19 mouse cellular contexts compared by ENCODE assay signal in the genomic region with DNA sequence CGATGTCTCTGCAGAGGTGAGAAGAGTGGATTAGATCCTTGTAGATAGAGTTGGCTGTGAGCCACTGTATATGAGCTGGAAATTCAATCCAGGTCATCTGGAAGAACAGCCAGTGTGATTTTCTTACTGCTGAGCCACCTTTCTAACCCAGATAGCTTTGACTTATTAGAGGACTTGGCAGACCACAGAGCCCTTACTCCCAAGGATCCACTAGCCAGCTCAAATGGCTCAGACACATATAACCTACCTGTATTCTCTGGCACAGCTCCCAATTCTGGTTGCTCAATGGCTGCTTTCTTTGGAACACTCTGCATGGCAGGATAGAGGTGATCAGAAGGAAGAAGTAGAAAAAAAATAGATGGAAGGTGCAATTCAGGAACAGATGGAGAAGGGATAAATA. TPM values are rescaled to one million over a fixed set of nuclear protein-coding genes. Genes with fewer than 3 reads are reported as not detected.
DNase-seq lines count a peak whose midpoint lies in the region; ATAC-seq and TF ChIP-seq lines count a peak whose summit lies in the region.
"Had no signal": no experiment of that assay in that cellular context is flagged by ENCODE, and none has a peak within 500 bp of the region (broad histone marks: within the 10 kb centered on the region; RNA-seq: fewer than 3 reads in every experiment).

No protein-coding gene starts in this region.

- no peaks in the 10 kb centered on the region for H3K9me3 ChIP-seq in lung, embryonic 14.5 days (ENCODE audit: low read depth, low read length)
- H3K9me3 ChIP-seq: embryonic facial prominence, embryonic 15.5 days; forebrain, embryonic 13.5 days; heart, embryonic 15.5 days; hindbrain, embryonic 13.5 days; liver, embryonic 13.5 days; megakaryocyte, embryonic 14.5 days; neural tube, embryonic 15.5 days had no signal

- H3K36me3 ChIP-seq in lung, embryonic 14.5 days (ENCODE audit: insufficient read depth), result peaks cover 49% of the 10 kb centered on the region

- no peaks in the 10 kb centered on the region for H3K27me3 ChIP-seq in lung, embryonic 14.5 days (ENCODE audit: insufficient read depth, low read length)
- H3K27me3 ChIP-seq: embryonic facial prominence, embryonic 15.5 days; forebrain, embryonic 13.5 days; heart, embryonic 15.5 days; hindbrain, embryonic 13.5 days; liver, embryonic 13.5 days; megakaryocyte, embryonic 14.5 days; neural tube, embryonic 15.5 days had no signal

- WGBS in lung, embryonic 14.5 days, result 83% methylated on average over 1 of the region's 1 CpGs

- no peaks in the 10 kb centered on the region for H3K4me1 ChIP-seq in lung, embryonic 14.5 days (ENCODE audit: insufficient read depth)

- no peak for TF ChIP-seq CTCF in lung, embryonic 14.5 days (IDR thresholded peaks at IDR 0.05; ENCODE audit: low read depth)

- ATAC-seq in lung, embryonic 14.5 days (ENCODE audit: insufficient read depth), result no peak
- ATAC-seq: forebrain, embryonic 13.5 days had no signal

- H3K27ac ChIP-seq in lung, embryonic 14.5 days (ENCODE audit: low read depth), result no peak overlapping the region
- H3K27ac ChIP-seq: embryonic facial prominence, embryonic 15.5 days; forebrain, embryonic 13.5 days; heart, embryonic 15.5 days; hindbrain, embryonic 13.5 days; liver, embryonic 13.5 days; neural tube, embryonic 15.5 days had no signal

- H3K4me2 ChIP-seq in lung, embryonic 14.5 days, result no peak overlapping the region
- H3K4me2 ChIP-seq: embryonic facial prominence, embryonic 15.5 days; forebrain, embryonic 13.5 days; heart, embryonic 15.5 days; hindbrain, embryonic 13.5 days; liver, embryonic 13.5 days; neural tube, embryonic 15.5 days had no signal

- peak; percentile 49 for DNase-seq in adrenal gland, postnatal 10 days
- DNase-seq in adrenal gland, adult 18-20 months (ENCODE audit: low spot score in 2 of 2), result no peak
- peak; percentile 85 for DNase-seq in heart, adult 11 months
- no peak for DNase-seq in heart, postnatal 10 days
- peak; percentile 16 for DNase-seq in lung, embryonic 14.5 days
- DNase-seq in lung, postnatal 10 days, result no peak
- peak; percentile 99 for DNase-seq in gonadal fat pad, adult 2 months (ENCODE audit: low read depth)
- DNase-seq in urinary bladder, postnatal 10 days (ENCODE audit: low spot score), result no peak
- DNase-seq: kidney, adult 18-20 months; liver, embryonic 13.5 days; retina, postnatal 1 day; spleen, adult 18-20 months had no signal

- H3K4me3 ChIP-seq in lung, embryonic 14.5 days (ENCODE audit: low read depth, low read length), result no peak overlapping the region
- H3K4me3 ChIP-seq: embryonic facial prominence, embryonic 15.5 days; forebrain, embryonic 13.5 days; heart, embryonic 15.5 days; hindbrain, embryonic 13.5 days; liver, embryonic 13.5 days; megakaryocyte, embryonic 14.5 days; neural tube, embryonic 15.5 days had no signal

- H3K9ac ChIP-seq in lung, embryonic 14.5 days, result no peak overlapping the region
- H3K9ac ChIP-seq: embryonic facial prominence, embryonic 15.5 days; forebrain, embryonic 13.5 days; heart, embryonic 15.5 days; hindbrain, embryonic 13.5 days; liver, embryonic 13.5 days; neural tube, embryonic 15.5 days had no signal

- intact Hi-C loops in heart, postnatal 10 days (cut with DNase I), result loop anchor here (5.0 kb wide), 2 partner anchors 33 to 53 kb away; a partner anchor contains a TSS

RNA-seq across cellular contexts. Expression of a gene that starts 1.8 kb away (rescaled TPM):
- 1 to 10 TPM; 2.6 to 2.8 TPM for total RNA-seq in adrenal gland, postnatal 10 days (2021)
- under 1 TPM; 0.54 to 0.63 TPM for total RNA-seq in adrenal gland, adult 18-20 months (2021)
- 1 to 10 TPM; 2.4 to 2.5 TPM for total RNA-seq in heart, postnatal 10 days (2021)
- polyA plus RNA-seq in lung, embryonic 14.5 days (2014; fragmentation: Nextera tagmentation; extraction: Ambion mirVana), result 3.2 and 4.9 TPM in 2 replicates
- 0.39 and 0.47 TPM in 2 replicates for polyA plus RNA-seq in gonadal fat pad, adult 2 months (2012; rRNA removed)
- total RNA-seq: gastrocnemius, adult 8-10 months had no signal

RNA-seq across cellular contexts. Expression of a gene that starts 33.5 kb away (rescaled TPM):
- 100 to 1,000 TPM; 103 to 119 TPM for total RNA-seq in adrenal gland, postnatal 10 days (2021)
- total RNA-seq in adrenal gland, adult 18-20 months (2021), result 100 to 1,000 TPM in 1 of 2 experiments, 10 to 100 TPM in 1; 83.8 to 128 TPM
- 10 to 100 TPM; 86.4 to 96.1 TPM for total RNA-seq in heart, postnatal 10 days (2021)
- polyA plus RNA-seq in lung, embryonic 14.5 days (2014; fragmentation: Nextera tagmentation; extraction: Ambion mirVana), result 151 and 155 TPM in 2 replicates
- 22.3 and 26.9 TPM in 2 replicates for polyA plus RNA-seq in gonadal fat pad, adult 2 months (2012; rRNA removed)

Comparison
In these comparisons a context has a peak if more than half of its experiments do, and no peak if none do; other contexts are left out.
1. DNase-seq: peak in adrenal gland, postnatal 10 days (single experiment), heart, adult 11 months (single experiment), lung, embryonic 14.5 days (single experiment) and gonadal fat pad, adult 2 months (single experiment); none in adrenal gland, adult 18-20 months (0 of 2), heart, postnatal 10 days (0 of 2), lung, postnatal 10 days (single experiment) and urinary bladder, postnatal 10 days (single experiment).